In genomic region chr9:97051176-97051575, GRCm38 (mm10) we compare ENCODE assay signal across 12 mouse cellular contexts. TPM values are rescaled to one million over a fixed set of nuclear protein-coding genes. Genes with fewer than 3 reads are reported as not detected.
DNase-seq lines count a peak whose midpoint lies in the region; ATAC-seq lines count a peak whose summit lies in the region.
"Had no signal": no experiment of that assay in that cellular context is flagged by ENCODE, and none has a peak within 500 bp of the region (broad histone marks: within the 10 kb centered on the region; RNA-seq: fewer than 3 reads in every experiment).

No protein-coding gene starts in this region.

- WGBS in forebrain, embryonic 14.5 days = 13% methylated on average over 8 of the region's 8 CpGs
- 53% methylated on average over 8 of the region's 8 CpGs for WGBS in limb, embryonic 12.5 days
- WGBS in neural tube, embryonic 13.5 days = 16% methylated on average over 8 of the region's 8 CpGs

- peaks cover 5% of the 10 kb centered on the region; the same call in 1 of the 2 replicates for H3K4me1 ChIP-seq in forebrain, embryonic 14.5 days (ENCODE audit: control insufficient read depth, insufficient read depth, low read length)
- H3K4me1 ChIP-seq in limb, embryonic 12.5 days (replicated peaks) = peaks cover 10% of the 10 kb centered on the region; the same call in 1 of the 2 replicates
- peaks cover 18% of the 10 kb centered on the region for H3K4me1 ChIP-seq in neural tube, embryonic 13.5 days (replicated peaks)

- H3K9me3 ChIP-seq in forebrain, embryonic 14.5 days (replicated peaks; ENCODE audit: control insufficient read depth, low read length) = no peaks in the 10 kb centered on the region
- no peaks in the 10 kb centered on the region for H3K9me3 ChIP-seq in limb, embryonic 12.5 days
- no peaks in the 10 kb centered on the region for H3K9me3 ChIP-seq in neural tube, embryonic 13.5 days

- ATAC-seq in forebrain, embryonic 14.5 days = peak; percentile 90
- ATAC-seq in limb, embryonic 12.5 days (ENCODE audit: insufficient number of reproducible peaks, insufficient read depth, low FRiP score, low TSS enrichment, low read depth) = 0 out of 2 replicates have a peak, but pooled peaks have one; percentile 40
- ATAC-seq in neural tube, embryonic 13.5 days (ENCODE audit: low read depth) = peak; percentile 66
- ATAC-seq: lung, postnatal 0 days had no signal

- no peak overlapping the region; the same call in 1 of the 2 replicates for H3K27ac ChIP-seq in forebrain, embryonic 14.5 days (ENCODE audit: low read depth, low read length)
- H3K27ac ChIP-seq in limb, embryonic 12.5 days = no peak overlapping the region
- peak overlapping the region; percentile 69 for H3K27ac ChIP-seq in neural tube, embryonic 13.5 days (replicated peaks)

- intact Hi-C loops in gastrocnemius, postnatal 14 days (cut with DNase I; ENCODE audit: low total_unique reads) = no loop called here
- intact Hi-C loops in heart, postnatal 36 days (cut with DNase I) = no loop called here

- no peaks in the 10 kb centered on the region for H3K27me3 ChIP-seq in forebrain, embryonic 14.5 days (replicated peaks; ENCODE audit: control insufficient read depth, insufficient read depth, low read length)
- H3K27me3 ChIP-seq in limb, embryonic 12.5 days = no peaks in the 10 kb centered on the region
- no peaks in the 10 kb centered on the region for H3K27me3 ChIP-seq in neural tube, embryonic 13.5 days

- H3K9ac ChIP-seq in forebrain, embryonic 14.5 days (ENCODE audit: low read length) = no peak overlapping the region
- H3K9ac ChIP-seq in limb, embryonic 12.5 days (replicated peaks) = no peak overlapping the region
- peak overlapping the region; percentile 17; the same call in 1 of the 2 replicates for H3K9ac ChIP-seq in neural tube, embryonic 13.5 days

- H3K4me3 ChIP-seq in forebrain, embryonic 14.5 days (ENCODE audit: low read depth, low read length) = no peak overlapping the region
- H3K4me3 ChIP-seq in limb, embryonic 12.5 days (replicated peaks) = no peak overlapping the region
- no peak overlapping the region for H3K4me3 ChIP-seq in neural tube, embryonic 13.5 days

- H3K36me3 ChIP-seq in forebrain, embryonic 14.5 days (ENCODE audit: control insufficient read depth, insufficient read depth, low read length) = no peaks in the 10 kb centered on the region
- H3K36me3 ChIP-seq in limb, embryonic 12.5 days = no peaks in the 10 kb centered on the region
- H3K36me3 ChIP-seq in neural tube, embryonic 13.5 days = no peaks in the 10 kb centered on the region

- peak; percentile 18 for DNase-seq in gastrocnemius, postnatal 14 days
- no peak for DNase-seq in gastrocnemius, postnatal 10 days
- peak; percentile 66 for DNase-seq in forebrain, embryonic 14.5 days (ENCODE audit: low spot score)
- DNase-seq in layer of hippocampus, postnatal 10 days (ENCODE audit: low spot score in 2 of 2) = no peak
- DNase-seq in cerebellum, adult 9-10 months = no peak
- DNase-seq in heart, postnatal 36 days = no peak
- DNase-seq: adrenal gland, adult 8-10 months; kidney, postnatal 10 days; thymus, postnatal 36 days had no signal

- no peak overlapping the region for H3K4me2 ChIP-seq in forebrain, embryonic 14.5 days (ENCODE audit: low read length)
- no peak overlapping the region for H3K4me2 ChIP-seq in limb, embryonic 12.5 days
- no peak overlapping the region for H3K4me2 ChIP-seq in neural tube, embryonic 13.5 days

RNA-seq across cellular contexts. Expression of gene Spsb4, which starts 32.5 kb away (rescaled TPM):
- 1 to 10 TPM; 2.6 to 6.3 TPM for total RNA-seq in gastrocnemius, postnatal 14 days (2021)
- total RNA-seq in gastrocnemius, postnatal 10 days (2021) = 1 to 10 TPM; 5.6 to 7.8 TPM
- 18.3 and 20.8 TPM in 2 replicates for polyA plus RNA-seq in forebrain, embryonic 14.5 days (2014; fragmentation: Nextera tagmentation; extraction: Ambion mirVana)
- 56.2 and 60.8 TPM in 2 replicates for polyA plus RNA-seq in limb, embryonic 12.5 days (2016; fragmentation: Nextera tagmentation; extraction: Ambion mirVana)
- polyA plus RNA-seq in neural tube, embryonic 13.5 days (2015; fragmentation: Nextera tagmentation; extraction: Ambion mirVana) = 59.6 and 62.4 TPM in 2 replicates
- 1 to 10 TPM; 7.9 to 9.9 TPM for total RNA-seq in layer of hippocampus, postnatal 10 days (2021)
- 1 to 10 TPM; 5.1 to 6.1 TPM for total RNA-seq in heart, postnatal 36 days (2021)

RNA-seq across cellular contexts. Expression of gene Slc25a36, which starts 59.8 kb away (rescaled TPM):
- total RNA-seq in gastrocnemius, postnatal 14 days (2021) = 10 to 100 TPM; 34.0 to 37.2 TPM
- total RNA-seq in gastrocnemius, postnatal 10 days (2021) = 10 to 100 TPM; 45.3 to 63.2 TPM
- 66.8 and 71.5 TPM in 2 replicates for polyA plus RNA-seq in forebrain, embryonic 14.5 days (2014; fragmentation: Nextera tagmentation; extraction: Ambion mirVana)
- polyA plus RNA-seq in limb, embryonic 12.5 days (2016; fragmentation: Nextera tagmentation; extraction: Ambion mirVana) = 92.6 and 97.8 TPM in 2 replicates
- polyA plus RNA-seq in neural tube, embryonic 13.5 days (2015; fragmentation: Nextera tagmentation; extraction: Ambion mirVana) = 74.8 and 82.6 TPM in 2 replicates
- 10 to 100 TPM; 92.5 to 99.9 TPM for total RNA-seq in layer of hippocampus, postnatal 10 days (2021)
- 10 to 100 TPM; 37.3 to 43.3 TPM for total RNA-seq in heart, postnatal 36 days (2021)

Comparison
In these comparisons a context has a peak if more than half of its experiments do, and no peak if none do; other contexts are left out.
1. DNase-seq: peak in gastrocnemius, postnatal 14 days (single experiment) and forebrain, embryonic 14.5 days (single experiment); none in gastrocnemius, postnatal 10 days (single experiment), layer of hippocampus, postnatal 10 days (0 of 2), cerebellum, adult 9-10 months (single experiment) and heart, postnatal 36 days (0 of 2).
2. ATAC-seq: peak in every context shown above with its lines; median percentile 90 in forebrain, embryonic 14.5 days; 66 in neural tube, embryonic 13.5 days; 40 in limb, embryonic 12.5 days.